Mouse (Mus musculus) hindbrain, embryonic 12.5 days (tissue): ENCODE measurements around the gene Gm42674. TPM values are rescaled to one million over a fixed set of nuclear protein-coding genes. Genes with fewer than 3 reads are reported as not detected.
A peak's percentile ranks its signal among the peaks of the same experiment; 100 is the strongest.

Experiments
- ATAC-seq: fragments of 200-750 bp; cut with Nextera tagmentation; 2 replicates; pipeline ENCODE4 v1.8.0; 2017; ENCODE audit warnings: moderate TSS enrichment; ENCODE audit not compliant: low FRiP score
- H3K27ac ChIP-seq: fragments of 300-500 bp; sonication (generic); 2 replicates; pipeline ENCODE4 v1.5.1; 2016; ENCODE audit warnings: mild to moderate bottlenecking
- H3K27me3 ChIP-seq: fragments of 300-500 bp; sonication (generic); 2 replicates; pipeline ENCODE4 v1.6.1; 2016; ENCODE audit warnings: mild to moderate bottlenecking
- H3K36me3 ChIP-seq: fragments of 300-500 bp; sonication (generic); 2 replicates; pipeline ENCODE4 v1.6.1; 2016; ENCODE audit warnings: mild to moderate bottlenecking
- H3K4me1 ChIP-seq: fragments of 300-500 bp; sonication (generic); 2 replicates; pipeline ENCODE4 v1.6.1; 2016
- H3K4me2 ChIP-seq: fragments of 300-500 bp; sonication (generic); replicated peaks from 2 replicates; pipeline ENCODE4 v1.6.1; 2016; ENCODE audit warnings: mild to moderate bottlenecking
- H3K4me3 ChIP-seq: fragments of 300-500 bp; sonication (generic); 2 replicates; pipeline ENCODE4 v1.5.1; 2016; ENCODE audit warnings: mild to moderate bottlenecking
- H3K9ac ChIP-seq: fragments of 300-500 bp; sonication (generic); 2 replicates; pipeline ENCODE4 v1.6.1; 2016; ENCODE audit warnings: mild to moderate bottlenecking, moderate library complexity
- H3K9me3 ChIP-seq: fragments of 300-500 bp; sonication (generic); replicated peaks from 2 replicates; pipeline ENCODE4 v1.6.1; 2016; ENCODE audit warnings: mild to moderate bottlenecking
- WGBS: fragments of 180-500 bp; shearing (Covaris S2); methylation state at CpG from one replicate; pipeline ENCODE4 v1.1.7; 2016; 5-methylcytosine and 5-hydroxymethylcytosine counted together
- polyA plus RNA-seq: library from polyadenylated mRNA; unstranded; fragments of >200 nt; fragmentation: Nextera tagmentation; extraction: Ambion mirVana; gene quantifications from 2 replicates; pipeline ENCODE4 v1.2.1, GENCODE M21; 2016

Gm42674 gene
- polyA plus RNA-seq, 1 experiment from 2014 or later = not detected

- Histone ChIP-seq H3K27ac (no peak overlapping the region), H3K9ac (no peak overlapping the region), H3K4me3 (no peak overlapping the region), H3K27me3 (no peaks in the 10 kb centered on the region), H3K36me3 (no peaks in the 10 kb centered on the region), H3K9me3 (no peaks in the 10 kb centered on the region), H3K4me1 (no peaks in the 10 kb centered on the region; the same call in 1 of the 2 replicates), H3K4me2 (no peak overlapping the region)
- no peak for ATAC-seq
- WGBS = 75% methylated on average over 2 of the region's 2 CpGs
Measured at GRCm38 (mm10) chr3:90629298-90629697, 27.6 kb downstream of the Gm42674 start.

GRCm38 (mm10) chr3:90631984-90632383 is 30.3 kb downstream of the Gm42674 start:
- Histone ChIP-seq H3K4me1 (no peaks in the 10 kb centered on the region), H3K9ac (no peak overlapping the region), H3K4me3 (no peak overlapping the region), H3K27me3 (no peaks in the 10 kb centered on the region), H3K27ac (no peak overlapping the region), H3K9me3 (no peaks in the 10 kb centered on the region), H3K36me3 (no peaks in the 10 kb centered on the region), H3K4me2 (no peak overlapping the region)
- 92% methylated on average over 2 of the region's 2 CpGs for whole genome bisulfite sequencing
- no peak for ATAC-seq

- no peak overlapping the region for H3K9ac ChIP-seq
- no peak overlapping the region for H3K4me3 ChIP-seq
- no peaks in the 10 kb centered on the region for H3K4me1 ChIP-seq
- no peaks in the 10 kb centered on the region for H3K27me3 ChIP-seq
- H3K27ac ChIP-seq = no peak overlapping the region
- no peak overlapping the region for H3K4me2 ChIP-seq
- no peaks in the 10 kb centered on the region for H3K36me3 ChIP-seq
- 92% methylated on average over 1 of the region's 1 CpGs for WGBS
- H3K9me3 ChIP-seq = no peaks in the 10 kb centered on the region
- ATAC-seq = no peak
Measured at GRCm38 (mm10) chr3:90638511-90639275, 37.0 kb downstream of the Gm42674 start.

- no peak overlapping the region for H3K4me2 ChIP-seq
- 53% methylated on average over 7 of the region's 7 CpGs for WGBS
- H3K27ac ChIP-seq = no peak overlapping the region
- H3K9ac ChIP-seq = no peak overlapping the region
- no peaks in the 10 kb centered on the region for H3K9me3 ChIP-seq
- ATAC-seq = no peak
- no peaks in the 10 kb centered on the region for H3K4me1 ChIP-seq
- no peak overlapping the region for H3K4me3 ChIP-seq
- H3K27me3 ChIP-seq = no peaks in the 10 kb centered on the region
- H3K36me3 ChIP-seq = no peaks in the 10 kb centered on the region
Measured at GRCm38 (mm10) chr3:90639511-90640154, 37.9 kb downstream of the Gm42674 start.

- 84% methylated on average over 7 of the region's 7 CpGs for WGBS
- H3K9me3 ChIP-seq = no peaks in the 10 kb centered on the region
- H3K36me3 ChIP-seq = no peaks in the 10 kb centered on the region
- ATAC-seq = no peak
- no peak overlapping the region for H3K4me2 ChIP-seq
- H3K4me3 ChIP-seq = no peak overlapping the region
- no peak overlapping the region for H3K9ac ChIP-seq
- no peaks in the 10 kb centered on the region for H3K27me3 ChIP-seq
- no peaks in the 10 kb centered on the region for H3K4me1 ChIP-seq
- no peak overlapping the region for H3K27ac ChIP-seq
Measured at GRCm38 (mm10) chr3:90640981-90641380, 39.3 kb downstream of the Gm42674 start.

- H3K36me3 ChIP-seq = no peaks in the 10 kb centered on the region
- no peak overlapping the region for H3K27ac ChIP-seq
- no peak overlapping the region for H3K9ac ChIP-seq
- no peak overlapping the region for H3K4me3 ChIP-seq
- 52% methylated on average over 3 of the region's 3 CpGs for WGBS
- no peak for ATAC-seq
- H3K4me2 ChIP-seq = no peak overlapping the region
- no peaks in the 10 kb centered on the region for H3K27me3 ChIP-seq
- H3K9me3 ChIP-seq = no peaks in the 10 kb centered on the region
- no peaks in the 10 kb centered on the region for H3K4me1 ChIP-seq
Measured at GRCm38 (mm10) chr3:90644220-90644619, 42.5 kb downstream of the Gm42674 start.

- no peak overlapping the region for H3K27ac ChIP-seq
- WGBS = 85% methylated on average over 1 of the region's 1 CpGs
- no peaks in the 10 kb centered on the region for H3K27me3 ChIP-seq
- H3K9me3 ChIP-seq = no peaks in the 10 kb centered on the region
- no peak overlapping the region for H3K4me3 ChIP-seq
- H3K36me3 ChIP-seq = no peaks in the 10 kb centered on the region
- no peak overlapping the region for H3K9ac ChIP-seq
- H3K4me1 ChIP-seq = no peaks in the 10 kb centered on the region
- no peak overlapping the region for H3K4me2 ChIP-seq
- ATAC-seq = no peak
Measured at GRCm38 (mm10) chr3:90647291-90647690, 45.6 kb downstream of the Gm42674 start.

GRCm38 (mm10) chr3:90648981-90649380 is 47.3 kb downstream of the Gm42674 start:
- Histone ChIP-seq H3K9ac (no peak overlapping the region), H3K4me2 (no peak overlapping the region), H3K27me3 (no peaks in the 10 kb centered on the region), H3K4me1 (no peaks in the 10 kb centered on the region), H3K27ac (no peak overlapping the region), H3K4me3 (no peak overlapping the region), H3K36me3 (no peaks in the 10 kb centered on the region), H3K9me3 (no peaks in the 10 kb centered on the region)
- ATAC-seq = no peak

- 85% methylated on average over 2 of the region's 2 CpGs for WGBS
- no peak overlapping the region for H3K4me3 ChIP-seq
- peaks cover 3% of the 10 kb centered on the region; the same call in 1 of the 2 replicates for H3K27me3 ChIP-seq
- H3K4me1 ChIP-seq = no peaks in the 10 kb centered on the region
- H3K4me2 ChIP-seq = no peak overlapping the region
- no peaks in the 10 kb centered on the region for H3K36me3 ChIP-seq
- no peak overlapping the region for H3K27ac ChIP-seq
- H3K9me3 ChIP-seq = no peaks in the 10 kb centered on the region
- no peak overlapping the region for H3K9ac ChIP-seq
- ATAC-seq = no peak
Measured at GRCm38 (mm10) chr3:90649832-90650231, 48.1 kb downstream of the Gm42674 start.

GRCm38 (mm10) chr3:90652878-90653508 is 51.3 kb downstream of the Gm42674 start:
- peak; percentile 68 for ATAC-seq
- Histone ChIP-seq H3K4me1 (no peaks in the 10 kb centered on the region), H3K9me3 (no peaks in the 10 kb centered on the region), H3K4me2 (no peak overlapping the region), H3K36me3 (no peaks in the 10 kb centered on the region), H3K9ac (no peak overlapping the region), H3K4me3 (no peak overlapping the region), H3K27ac (no peak overlapping the region), H3K27me3 (peaks cover 3% of the 10 kb centered on the region; the same call in 1 of the 2 replicates)
- 38% methylated on average over 5 of the region's 5 CpGs for WGBS

GRCm38 (mm10) chr3:90653717-90654116 is 52.0 kb downstream of the Gm42674 start, which contains the start of gene S100a7a:
Gene S100a7a, plus strand, starts transcription at chr3:90654017.
- Histone ChIP-seq H3K4me3 (no peak within 1 kb of the TSS), H3K27ac (no peak within 1 kb of the TSS), H3K4me1 (no peaks in the 10 kb centered on the region), H3K4me2 (no peak within 1 kb of the TSS), H3K27me3 (peaks cover 3% of the 10 kb centered on the region; the same call in 1 of the 2 replicates), H3K9ac (no peak within 1 kb of the TSS), H3K9me3 (no peaks in the 10 kb centered on the region), H3K36me3 (no peaks in the 10 kb centered on the region)
- no peak for ATAC-seq
